Mouse (Mus musculus) spleen, adult 18-20 months (tissue): ENCODE measurements around the gene Lce6a.

ENCODE experiments used
- DNase-seq, 2 experiments: peaks; one replicate each; pipeline ENCODE4 v3.0.0; 2022; ENCODE audit warnings: mixed read lengths in 2 of 2

Gene Lce6a

DNA sequence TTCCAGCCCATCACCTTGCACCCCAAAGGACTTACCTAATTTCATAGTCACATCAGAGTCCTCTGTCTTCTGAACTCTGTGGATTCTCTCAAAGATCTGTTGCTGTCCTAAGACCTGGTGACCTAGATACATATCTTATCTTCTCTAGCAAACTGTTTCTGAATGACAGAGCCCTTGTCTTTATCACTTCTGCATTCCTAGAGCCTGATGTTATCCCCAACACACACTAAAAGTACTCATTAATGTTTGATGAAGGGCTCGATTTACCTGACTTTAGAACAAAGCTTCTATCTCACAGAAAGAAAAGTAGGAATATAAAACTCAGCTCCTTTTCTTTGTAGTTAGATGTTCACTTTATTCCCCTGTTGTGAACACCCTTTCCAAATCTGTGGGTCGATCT lies at the start of gene Lce6a:
Lce6a (minus strand) TSS at position 101 of the 400 bp plus-strand sequence.
- no peak for DNase-seq

DNA sequence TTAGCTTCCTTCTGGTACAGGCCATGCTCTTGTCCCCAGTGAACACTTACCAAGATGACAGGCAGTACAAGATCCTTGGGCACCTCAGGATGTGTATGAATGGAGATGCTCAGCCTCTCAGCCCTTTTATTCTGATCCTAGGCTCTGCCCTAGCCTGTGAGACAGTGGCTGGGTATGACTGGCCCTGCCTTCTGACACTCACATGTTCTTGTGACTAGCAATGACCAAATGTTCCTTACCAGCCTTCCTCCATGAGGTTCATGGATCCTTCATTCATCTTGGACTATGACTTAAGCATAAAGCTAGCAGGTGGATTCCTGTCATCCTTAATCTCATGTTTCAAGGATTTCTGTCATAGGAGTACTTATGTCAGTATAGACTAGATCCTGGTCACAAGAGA lies 48.8 kb upstream of the Lce6a start, which contains the start of gene Lce1a2:
Lce1a2 (minus strand) TSS at position 101 of the 400 bp plus-strand sequence.
- no peak for DNase-seq

DNA sequence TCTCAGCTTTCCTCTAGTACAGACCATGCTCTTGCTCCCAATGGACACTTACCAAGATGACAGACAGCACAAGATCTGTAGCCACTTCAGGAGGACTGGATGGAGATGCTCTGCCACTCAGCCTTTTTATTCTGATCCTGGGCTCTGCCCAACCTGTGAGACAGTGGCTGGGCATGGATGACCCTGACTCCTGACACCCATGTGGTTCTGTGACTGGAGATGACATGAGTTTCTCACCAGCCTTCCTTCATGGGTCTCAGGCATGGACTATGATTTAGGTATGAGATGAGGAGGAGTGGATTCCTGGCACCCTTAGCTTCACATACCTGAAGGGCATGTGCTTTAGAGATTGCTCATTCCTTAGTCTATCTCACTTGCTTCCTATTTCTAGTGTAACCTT lies 35.4 kb upstream of the Lce6a start, which contains the start of gene Lce1b:
Lce1b (minus strand) TSS at position 101 of the 400 bp plus-strand sequence.
- no peak for DNase-seq

DNA sequence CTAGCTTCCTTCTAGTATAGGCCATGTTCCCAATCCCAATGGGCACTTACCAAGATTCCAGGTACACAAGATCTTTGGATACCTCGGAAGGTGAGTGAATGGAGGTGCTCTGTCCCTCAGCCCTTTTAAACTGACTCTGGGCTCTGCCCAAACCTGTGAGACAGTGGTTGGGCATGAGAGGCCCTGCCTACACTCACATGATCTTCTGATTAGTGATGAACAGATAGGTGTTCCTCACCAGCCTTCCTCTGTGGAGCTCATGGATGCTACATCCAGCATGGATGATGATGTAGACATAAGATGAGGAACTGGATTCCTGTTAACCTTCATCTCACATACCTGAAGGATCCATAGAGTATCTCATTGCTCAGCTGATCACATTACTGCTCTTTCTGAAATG lies 26.7 kb upstream of the Lce6a start, which contains the start of gene Lce1a1:
Lce1a1 (minus strand) TSS at position 101 of the 400 bp plus-strand sequence.
- DNase-seq: no peak

DNA sequence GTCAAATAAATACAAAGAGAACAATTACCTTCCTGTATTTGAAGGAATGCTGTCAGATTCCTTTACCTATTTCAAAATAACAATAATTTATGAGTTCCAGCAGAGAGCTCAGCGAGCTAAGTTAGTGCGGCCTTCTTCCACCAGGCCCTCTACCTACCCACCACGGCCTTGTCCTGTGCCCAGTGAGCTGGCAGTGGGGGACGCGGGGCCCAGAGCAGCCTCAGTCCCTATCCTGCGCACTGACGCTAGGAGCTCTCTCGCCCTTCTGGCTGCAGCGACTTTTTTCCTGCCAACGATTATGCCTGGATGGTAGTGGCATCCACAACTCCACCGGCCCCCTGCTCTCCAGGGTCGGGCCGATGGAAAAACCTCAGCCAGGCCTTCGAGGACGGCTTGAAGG lies 18.4 kb upstream of the Lce6a start:
- DNase-seq: no peak

DNA sequence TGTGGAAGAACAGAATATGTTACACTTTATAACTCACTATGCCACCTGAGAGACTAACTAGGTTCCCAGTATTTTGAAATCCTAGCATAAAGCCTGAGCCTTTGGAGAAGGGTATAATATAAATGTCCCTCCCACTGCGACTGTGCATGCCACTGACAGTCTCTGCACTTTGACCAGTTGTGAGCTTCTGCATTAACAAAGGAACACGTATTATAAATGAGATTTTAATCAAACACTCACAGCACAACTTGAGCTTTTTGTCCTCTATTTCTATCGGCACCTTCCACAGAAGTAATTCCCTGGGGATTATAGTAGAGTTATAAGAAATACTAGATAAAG lies 17.2 kb upstream of the Lce6a start:
- DNase-seq: no peak

DNA sequence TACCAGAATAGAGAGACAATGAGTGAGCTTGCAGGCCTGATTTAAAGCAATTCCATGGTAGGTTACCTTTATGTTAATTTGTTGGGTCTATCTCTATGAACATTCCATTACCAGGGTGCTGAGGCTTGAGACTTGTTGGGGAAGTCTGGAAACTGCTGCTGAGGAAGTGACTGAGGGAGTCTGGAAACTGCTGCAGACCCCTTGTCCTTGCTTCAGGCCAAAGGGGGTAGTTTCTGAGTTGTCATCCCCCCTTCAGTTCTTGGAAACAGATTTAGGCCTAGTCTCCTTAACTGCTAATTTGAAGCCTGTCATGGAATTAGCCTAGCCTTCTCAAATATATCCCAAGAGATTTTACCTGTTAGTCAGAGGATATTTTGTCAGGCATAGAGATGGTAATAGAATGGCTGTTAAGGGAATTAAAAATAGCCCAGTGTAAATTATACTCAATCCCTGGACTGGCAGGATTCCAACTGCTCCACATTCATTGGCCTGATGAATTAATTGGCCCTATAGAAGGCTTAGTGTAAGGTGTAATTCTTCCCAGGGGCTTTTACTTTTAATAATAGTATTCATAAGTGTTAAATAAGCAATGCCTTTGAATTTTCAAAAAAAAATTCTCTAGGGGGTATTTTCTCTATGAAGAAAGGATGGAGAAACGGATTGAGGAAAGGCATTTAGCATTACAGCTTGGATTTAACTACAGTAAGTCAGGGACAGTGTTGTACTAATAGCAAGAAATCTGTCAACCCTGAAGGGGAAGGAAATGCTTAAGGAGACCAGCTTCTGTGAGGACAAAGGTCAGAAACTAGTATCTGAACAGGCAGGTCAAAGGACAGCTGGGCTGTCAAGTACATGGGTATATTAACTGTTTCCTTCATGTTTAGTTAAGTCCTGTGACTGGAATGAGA lies 16.5 kb upstream of the Lce6a start:
- DNase-seq: no peak

DNA sequence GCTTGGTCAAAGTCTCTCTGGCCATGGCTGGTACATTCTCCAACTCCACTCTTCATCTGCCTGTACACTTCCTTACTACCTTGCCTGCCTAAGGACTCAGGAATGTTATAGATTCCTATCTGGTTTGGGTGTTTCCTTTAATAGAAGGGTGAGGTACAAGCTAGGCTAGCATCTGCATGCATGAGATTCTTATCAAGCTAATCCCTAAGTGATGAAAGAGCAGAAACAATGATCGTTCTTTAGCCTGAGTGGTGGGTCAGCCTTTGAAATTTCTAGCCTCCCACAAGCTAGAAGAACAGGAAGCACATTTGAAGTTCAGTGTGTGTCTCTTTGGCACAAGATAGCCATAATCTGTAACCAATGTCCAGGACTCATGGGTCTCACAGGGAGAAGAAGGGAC lies 11.7 kb downstream of the Lce6a start:
- no peak for DNase-seq

DNA sequence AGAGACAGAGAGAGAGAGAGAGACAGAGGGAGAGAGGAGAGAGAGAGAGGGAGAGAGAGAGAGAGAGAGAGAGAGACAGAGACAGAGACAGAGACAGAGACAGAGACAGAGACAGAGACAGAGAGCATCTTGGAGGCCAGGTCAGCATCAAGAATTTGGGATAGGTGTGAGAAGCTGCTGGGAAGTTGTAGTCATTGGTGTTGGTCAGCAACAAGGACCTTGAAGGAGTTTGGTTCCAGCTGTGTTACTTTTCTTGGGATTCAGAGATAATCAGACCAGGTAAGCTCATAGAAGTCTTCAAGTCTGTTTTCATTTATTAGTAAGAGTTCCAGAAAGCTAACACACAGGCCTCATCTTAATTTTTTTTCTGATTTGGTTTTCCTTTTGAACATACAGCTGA lies 14.1 kb downstream of the Lce6a start, which contains the start of gene 2210017I01Rik:
2210017I01Rik (minus strand) TSS at position 101 of the 400 bp plus-strand sequence.
- DNase-seq: no peak

DNA sequence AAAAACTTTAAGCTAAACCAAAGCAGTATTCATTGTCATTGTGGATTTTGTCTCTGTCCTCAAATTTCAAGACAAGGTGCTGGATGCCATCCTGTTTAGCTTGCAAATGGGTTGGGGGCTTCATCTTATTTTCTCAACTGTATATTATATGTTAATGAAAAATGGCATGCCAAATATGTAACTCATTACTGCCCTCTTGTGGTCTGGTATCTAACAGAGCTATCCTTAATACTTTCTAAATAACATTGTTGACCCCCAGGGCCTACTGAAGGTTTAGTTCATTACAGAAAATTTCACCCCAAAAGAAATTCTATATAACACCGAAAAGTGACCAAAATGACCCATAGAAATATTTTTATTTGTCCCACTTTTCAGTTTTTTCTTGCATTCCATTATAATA lies 19.3 kb downstream of the Lce6a start:
- no peak for DNase-seq

DNA sequence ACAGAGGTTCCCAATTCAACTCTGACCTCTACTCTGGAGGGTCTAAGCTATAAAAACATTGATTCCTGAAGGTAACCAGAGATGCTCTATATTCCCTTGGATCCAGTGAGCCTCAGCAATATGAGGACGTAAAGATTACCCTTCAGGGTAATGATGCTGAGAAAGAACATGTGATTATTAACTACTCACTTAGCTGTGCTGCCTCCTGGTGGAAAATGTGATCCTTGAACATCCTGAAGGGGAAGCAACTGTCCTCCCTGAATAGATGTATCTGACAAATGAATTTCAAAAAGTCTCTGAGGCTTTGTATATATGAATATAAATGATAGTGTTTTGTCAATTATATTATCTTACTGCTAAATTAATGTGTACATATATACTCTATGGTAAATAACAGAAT lies 21.0 kb downstream of the Lce6a start:
- no peak for DNase-seq

DNA sequence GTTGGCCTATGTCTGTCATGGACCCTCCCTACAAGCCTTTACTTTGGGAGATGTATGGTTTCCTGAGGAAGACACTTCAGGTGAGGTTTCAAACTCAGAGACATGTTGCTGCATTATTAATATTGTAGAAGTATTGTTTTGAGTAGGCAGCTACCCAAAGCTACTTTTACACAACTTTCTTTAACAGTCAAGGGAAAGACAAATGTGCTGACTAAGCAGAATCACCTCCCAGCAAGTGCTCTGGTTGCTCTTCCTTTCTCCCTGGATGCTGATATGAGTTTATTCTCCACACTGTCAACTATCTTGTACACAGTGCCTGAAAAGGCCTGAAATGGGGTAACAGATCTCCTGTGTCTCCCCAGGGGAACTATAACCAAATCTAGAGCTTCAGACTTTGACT lies 21.5 kb downstream of the Lce6a start:
- DNase-seq: no peak

DNA sequence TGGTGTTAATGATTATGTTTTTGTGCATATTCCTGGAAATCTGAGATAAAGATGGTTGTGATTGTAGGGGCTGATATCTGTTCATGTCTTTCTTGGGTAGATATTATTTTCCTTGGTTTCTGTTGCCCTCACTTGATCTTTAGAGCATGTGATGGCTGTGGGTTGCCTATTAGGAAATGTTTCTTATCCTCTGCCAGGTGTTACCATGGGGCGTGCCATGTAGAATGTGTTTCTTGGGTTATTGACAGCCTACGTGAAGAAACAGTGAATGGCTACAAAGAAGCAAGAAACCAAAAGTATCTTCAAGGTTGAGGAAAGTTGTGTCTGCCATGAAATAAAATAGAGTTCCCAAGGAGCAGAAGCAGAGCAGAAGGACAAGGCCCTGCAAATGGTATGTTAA lies 23.0 kb downstream of the Lce6a start:
- no peak for DNase-seq

DNA sequence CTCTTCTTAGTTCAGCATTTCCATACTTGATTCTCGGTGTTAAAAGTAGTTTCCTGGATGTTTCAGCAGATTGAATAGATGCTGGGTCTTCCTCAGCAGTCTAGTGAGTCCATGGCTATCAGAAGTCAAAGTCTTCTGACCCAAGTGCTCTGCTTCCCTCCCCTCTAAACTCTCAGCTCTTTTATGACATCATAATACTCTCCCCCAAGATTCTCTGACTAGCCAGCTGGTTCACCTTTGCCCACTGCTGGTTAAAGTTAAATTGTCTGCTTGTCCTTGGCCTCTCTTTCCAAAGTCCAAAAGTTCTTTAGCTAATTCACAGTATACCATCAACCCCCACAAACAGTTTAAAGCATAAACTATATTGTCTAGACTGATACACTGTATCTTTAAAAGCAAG lies 32.6 kb downstream of the Lce6a start, which contains the start of gene Smcp:
Smcp (minus strand) TSS at position 140 of the 400 bp plus-strand sequence.
- DNase-seq: no peak

DNA sequence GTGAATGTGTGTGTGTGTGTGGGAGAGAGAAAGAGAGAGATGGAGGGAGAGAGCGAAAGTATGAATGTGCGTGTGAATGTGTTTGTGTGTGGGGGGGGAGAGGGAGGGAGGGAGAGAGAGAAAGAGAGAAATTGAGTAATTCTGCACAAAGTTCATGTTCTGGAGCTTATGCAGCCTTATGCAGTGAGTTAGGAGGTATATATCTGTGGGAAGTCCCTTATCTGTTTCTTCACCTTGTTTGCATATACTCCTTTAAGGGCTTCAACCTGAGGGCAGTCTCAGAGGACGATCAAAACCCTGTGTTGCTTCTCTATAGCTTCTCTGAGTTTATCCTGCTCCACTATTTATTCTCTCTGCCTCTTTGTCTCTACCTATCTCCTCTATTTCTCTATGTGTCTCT lies 34.3 kb downstream of the Lce6a start:
- DNase-seq: no peak

DNA sequence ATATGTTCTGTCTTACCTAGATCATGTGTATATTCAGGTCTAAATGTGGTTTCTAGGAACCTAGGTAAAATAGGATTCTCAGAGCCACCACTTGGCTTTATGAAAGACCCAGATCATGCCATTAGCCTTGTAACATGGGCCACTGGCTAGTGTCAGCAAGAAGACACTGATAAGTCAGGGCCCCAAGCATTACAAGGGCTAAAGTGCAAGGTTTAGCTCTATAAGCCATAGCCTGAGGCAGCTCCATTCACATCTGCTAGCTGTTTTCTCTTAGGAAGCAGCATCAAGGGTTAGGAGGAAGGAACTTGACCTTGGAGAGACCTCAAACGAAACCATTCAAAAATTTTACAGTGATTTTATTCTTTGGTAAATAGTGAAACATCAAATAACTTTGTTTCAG lies 36.4 kb downstream of the Lce6a start:
- no peak for DNase-seq

DNA sequence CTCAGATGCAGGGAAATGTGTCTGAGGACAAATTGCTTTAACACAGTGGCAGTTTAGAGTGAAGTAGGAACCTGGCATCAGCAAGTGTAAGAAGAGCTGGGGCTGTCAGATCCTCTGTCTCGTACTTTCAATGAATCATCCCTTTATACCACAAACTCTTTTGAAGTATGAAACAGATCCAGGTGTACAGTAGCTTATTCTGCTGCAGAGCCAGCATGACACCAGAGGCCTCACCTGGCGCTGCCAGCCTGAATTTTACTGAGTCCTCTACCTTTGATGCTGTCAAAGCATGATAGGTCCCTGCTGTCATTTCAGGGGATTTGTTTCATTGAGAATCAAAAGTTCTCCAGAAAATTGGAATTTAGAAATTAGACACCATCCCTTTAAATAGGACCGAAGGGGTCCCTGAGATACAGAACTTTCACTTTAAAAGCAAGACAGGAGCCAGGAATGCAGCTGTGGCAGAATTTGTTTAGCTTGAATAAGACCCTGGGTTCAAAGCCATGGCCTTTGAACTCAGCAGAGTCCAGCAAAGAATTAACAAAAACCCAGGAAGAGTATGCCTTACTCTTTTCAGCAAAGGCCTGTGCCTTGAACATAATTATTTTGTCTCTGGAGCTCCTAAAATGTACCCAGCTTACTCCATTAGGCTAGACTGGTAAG lies 38.2 kb downstream of the Lce6a start:
- no peak for DNase-seq

DNA sequence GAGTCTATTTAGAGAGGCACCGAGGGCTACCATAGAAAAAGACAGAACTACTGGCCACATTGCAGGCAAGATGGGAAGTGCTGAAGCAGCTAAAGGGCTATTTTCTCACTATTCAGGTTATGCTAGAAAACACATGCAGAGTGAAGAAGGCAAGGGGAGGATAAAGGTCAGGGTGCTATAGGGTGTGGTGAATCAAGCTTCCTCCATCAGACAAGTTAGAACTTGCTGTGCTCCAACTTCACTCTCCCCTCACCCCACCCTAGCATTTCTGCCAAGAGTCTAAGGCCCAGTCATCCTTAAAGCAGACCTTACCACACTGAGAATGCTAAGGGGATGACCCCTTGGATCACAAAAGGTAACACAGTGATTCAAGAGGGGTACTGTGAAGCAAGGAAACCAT lies 42.0 kb downstream of the Lce6a start:
- DNase-seq: no peak

DNA sequence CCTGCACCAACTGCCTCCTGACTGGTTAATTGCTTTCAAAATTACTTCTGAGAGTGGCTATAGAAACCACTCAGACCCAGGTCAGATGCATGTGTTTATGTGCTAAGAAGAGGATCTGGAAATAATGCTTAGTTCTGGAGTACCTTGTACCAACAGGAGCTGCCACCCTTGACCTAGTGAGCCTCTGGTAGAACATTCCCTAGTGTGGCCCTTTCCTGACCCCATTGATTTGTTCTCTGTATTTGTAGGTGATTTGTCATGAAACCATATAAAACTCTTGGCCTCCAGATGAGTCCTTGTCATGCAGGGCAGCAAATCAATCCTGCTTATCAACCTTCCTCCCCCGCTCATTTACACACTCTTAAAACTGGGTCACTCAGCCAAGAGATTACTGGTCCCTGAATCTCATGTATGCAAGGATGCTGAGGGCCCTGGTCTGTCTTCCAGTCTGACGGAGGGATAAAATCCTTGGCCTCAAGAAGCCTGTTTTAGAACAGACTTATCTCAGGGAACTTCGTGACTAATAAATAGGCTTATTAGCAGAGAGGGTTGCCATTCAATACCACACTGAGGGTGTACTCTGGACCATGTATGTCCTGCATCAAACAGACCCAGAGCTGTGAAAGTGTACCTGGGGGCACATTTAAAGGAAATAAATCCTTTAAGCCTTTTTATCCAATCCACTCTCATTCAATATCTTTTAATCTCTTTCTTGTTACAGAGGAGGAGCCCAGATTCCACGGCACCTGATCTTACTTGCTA lies 42.6 kb downstream of the Lce6a start:
- DNase-seq: no peak

DNA sequence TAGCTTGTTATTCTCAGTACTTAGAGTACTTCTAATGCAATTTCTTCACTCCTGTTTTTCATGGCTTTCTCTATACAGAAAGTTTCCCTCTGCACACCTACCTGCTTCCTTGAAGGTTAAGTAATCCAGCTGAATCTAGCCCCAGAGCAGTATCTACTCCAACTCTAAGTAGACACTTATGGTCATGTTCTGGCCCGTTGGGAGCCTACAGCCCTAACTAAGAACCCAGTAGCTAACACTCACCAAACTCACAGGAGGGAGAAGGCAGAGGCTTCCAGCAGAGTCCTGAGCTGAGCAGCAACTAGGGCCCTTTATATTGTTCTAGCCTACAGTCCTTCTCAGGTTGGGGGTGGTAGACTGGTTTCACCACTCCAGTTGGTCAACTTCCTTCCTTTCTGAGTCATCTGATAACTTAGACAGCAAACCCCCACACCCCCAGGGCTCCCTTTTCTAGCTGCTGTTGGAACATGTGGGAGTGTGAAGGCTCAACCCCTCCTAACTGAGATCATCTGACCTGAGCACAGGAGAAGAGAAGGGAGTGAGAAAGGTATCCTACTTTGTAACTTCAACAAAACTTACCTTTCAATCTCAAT lies 47.9 kb downstream of the Lce6a start, which contains the start of gene Ivl:
Ivl (minus strand) TSS at position 287 of the 593 bp plus-strand sequence.
- DNase-seq: no peak

DNA sequence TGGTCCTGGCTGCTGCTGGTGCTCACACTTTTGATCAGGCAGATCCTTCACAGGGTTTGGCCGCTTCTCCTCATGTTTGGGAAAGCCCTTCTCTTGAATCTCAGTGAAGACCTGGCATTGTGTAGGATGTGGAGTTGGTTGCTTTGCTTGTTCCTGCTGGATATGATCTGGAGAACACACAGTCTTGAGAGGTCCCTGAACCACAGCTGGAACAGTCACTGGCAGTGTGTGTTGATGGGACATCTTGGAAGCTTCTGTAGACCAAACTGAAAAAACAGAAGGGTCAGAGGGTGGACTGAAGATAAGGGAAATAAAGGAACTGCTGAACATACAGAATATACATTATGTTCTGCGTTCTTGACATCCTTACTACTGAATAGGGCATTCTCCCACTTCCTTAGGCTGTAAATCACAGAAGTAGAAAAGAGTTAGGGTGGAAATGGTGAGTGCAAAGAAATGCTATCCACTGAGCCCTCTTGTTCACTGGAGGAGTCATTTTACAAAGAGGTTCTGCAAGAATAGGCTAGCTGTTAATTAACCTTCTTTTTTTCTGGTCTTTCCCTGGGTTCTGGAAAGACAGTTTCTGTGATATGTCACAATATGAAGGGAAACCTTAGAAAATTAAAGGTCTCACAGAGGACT lies 48.8 kb downstream of the Lce6a start:
- DNase-seq: no peak
